Mouse (Mus musculus): ENCODE measurements around the gene Armc2. TPM values are rescaled to one million over a fixed set of nuclear protein-coding genes. Genes with fewer than 3 reads are reported as not detected.

Gene Armc2
- total RNA-seq, 1 experiment = 1.0 TPM

- Histone ChIP-seq H3K36me3 (ENCODE audit: control insufficient read depth, insufficient read depth, low read length, poor library complexity, severe bottlenecking) (no peaks in the 10 kb centered on the region), H3K27ac (ENCODE audit: insufficient read depth, low read depth, low read length, poor library complexity, severe bottlenecking) (no peak overlapping the region), H3K4me3 (ENCODE audit: insufficient read depth in 1 of 2, low read depth in 1 of 2, low read length in 2 of 2, poor library complexity in 1 of 2, severe bottlenecking in 1 of 2) (no peak overlapping the region), H3K4me1 (ENCODE audit: control insufficient read depth in 2 of 2, insufficient read depth in 2 of 2, low read length in 2 of 2, poor library complexity in 1 of 2) (0 out of 4 replicates have a peak, but pooled peaks cover 0 to 2% of the 10 kb centered on the region in 2 experiments), H3K9me3 (ENCODE audit: control insufficient read depth, insufficient read depth, low read depth, low read length) (no peaks in the 10 kb centered on the region), H3K9ac (ENCODE audit: insufficient read depth, low read depth, low read length, poor library complexity, severe bottlenecking) (no peak overlapping the region)
- TF ChIP-seq CHD2 (IDR thresholded peaks at IDR 0.05; ENCODE audit: low read depth, low read length) = no peak
- no peak for TF ChIP-seq HCFC1 (IDR thresholded peaks at IDR 0.05; ENCODE audit: borderline replicate concordance, insufficient read depth, low read length)
- no peak for TF ChIP-seq MAFK (IDR thresholded peaks at IDR 0.05; ENCODE audit: insufficient read depth, low read depth, low read length)
- no peak for TF ChIP-seq ZNF384 (IDR thresholded peaks at IDR 0.05; ENCODE audit: low read depth, low read length)
- TF ChIP-seq ZC3H11A (IDR thresholded peaks at IDR 0.05; ENCODE audit: borderline replicate concordance, low read depth, low read length) = no peak
- in situ Hi-C loops (cut with MboI; ENCODE audit: low sequenced_read_pairs in 2 of 2, unreplicated experiment in 2 of 2) = loop anchor here in 1 of 2 experiments (10.0 kb wide), 1 partner anchor 309 kb away; no protein-coding TSS in a partner anchor
- peak; percentile 47 for DNase-seq (ENCODE audit: low read depth, low spot score)
Observed at GRCm38 (mm10) chr10:41986126-41986525, 32.1 kb downstream of the Armc2 start.

GRCm38 (mm10) chr10:41984221-41984620 is 34.0 kb downstream of the Armc2 start:
- Histone ChIP-seq H3K4me3 (ENCODE audit: insufficient read depth in 1 of 2, low read depth in 1 of 2, low read length in 2 of 2, poor library complexity in 1 of 2, severe bottlenecking in 1 of 2) (no peak overlapping the region), H3K36me3 (ENCODE audit: control insufficient read depth, insufficient read depth, low read length, poor library complexity, severe bottlenecking) (no peaks in the 10 kb centered on the region), H3K9ac (ENCODE audit: insufficient read depth, low read depth, low read length, poor library complexity, severe bottlenecking) (no peak overlapping the region), H3K9me3 (ENCODE audit: control insufficient read depth, insufficient read depth, low read depth, low read length) (no peaks in the 10 kb centered on the region), H3K27ac (ENCODE audit: insufficient read depth, low read depth, low read length, poor library complexity, severe bottlenecking) (no peak overlapping the region), H3K4me1 (ENCODE audit: control insufficient read depth in 2 of 2, insufficient read depth in 2 of 2, low read length in 2 of 2, poor library complexity in 1 of 2) (no peaks in the 10 kb centered on the region)
- no peak for DNase-seq (ENCODE audit: low read depth, low spot score)
- TF ChIP-seq ZC3H11A (IDR thresholded peaks at IDR 0.05; ENCODE audit: borderline replicate concordance, low read depth, low read length) = no peak
- no peak for TF ChIP-seq ZNF384 (IDR thresholded peaks at IDR 0.05; ENCODE audit: low read depth, low read length)
- TF ChIP-seq HCFC1 (IDR thresholded peaks at IDR 0.05; ENCODE audit: borderline replicate concordance, insufficient read depth, low read length) = no peak
- no peak for TF ChIP-seq CHD2 (IDR thresholded peaks at IDR 0.05; ENCODE audit: low read depth, low read length)
- TF ChIP-seq MAFK (IDR thresholded peaks at IDR 0.05; ENCODE audit: insufficient read depth, low read depth, low read length) = no peak
- in situ Hi-C loops (cut with MboI; ENCODE audit: low sequenced_read_pairs in 2 of 2, unreplicated experiment in 2 of 2) = loop anchor here (5.0 to 10.0 kb wide), 2 partner anchors 311 to 313 kb away; no protein-coding TSS in a partner anchor

GRCm38 (mm10) chr10:41982821-41983220 is 35.4 kb downstream of the Armc2 start:
- Histone ChIP-seq H3K27ac (ENCODE audit: insufficient read depth, low read depth, low read length, poor library complexity, severe bottlenecking) (no peak overlapping the region), H3K4me1 (ENCODE audit: control insufficient read depth in 2 of 2, insufficient read depth in 2 of 2, low read length in 2 of 2, poor library complexity in 1 of 2) (no peaks in the 10 kb centered on the region), H3K4me3 (ENCODE audit: insufficient read depth in 1 of 2, low read depth in 1 of 2, low read length in 2 of 2, poor library complexity in 1 of 2, severe bottlenecking in 1 of 2) (no peak overlapping the region), H3K9ac (ENCODE audit: insufficient read depth, low read depth, low read length, poor library complexity, severe bottlenecking) (no peak overlapping the region), H3K9me3 (ENCODE audit: control insufficient read depth, insufficient read depth, low read depth, low read length) (no peaks in the 10 kb centered on the region), H3K36me3 (ENCODE audit: control insufficient read depth, insufficient read depth, low read length, poor library complexity, severe bottlenecking) (no peaks in the 10 kb centered on the region)
- no peak for TF ChIP-seq ZNF384 (IDR thresholded peaks at IDR 0.05; ENCODE audit: low read depth, low read length)
- no peak for TF ChIP-seq HCFC1 (IDR thresholded peaks at IDR 0.05; ENCODE audit: borderline replicate concordance, insufficient read depth, low read length)
- no peak for TF ChIP-seq CHD2 (IDR thresholded peaks at IDR 0.05; ENCODE audit: low read depth, low read length)
- TF ChIP-seq ZC3H11A (IDR thresholded peaks at IDR 0.05; ENCODE audit: borderline replicate concordance, low read depth, low read length) = no peak
- TF ChIP-seq MAFK (IDR thresholded peaks at IDR 0.05; ENCODE audit: insufficient read depth, low read depth, low read length) = no peak
- in situ Hi-C loops (cut with MboI; ENCODE audit: low sequenced_read_pairs in 2 of 2, unreplicated experiment in 2 of 2) = loop anchor here (5.0 to 10.0 kb wide), 2 partner anchors 312 to 314 kb away; no protein-coding TSS in a partner anchor
- DNase-seq (ENCODE audit: low read depth, low spot score) = no peak

GRCm38 (mm10) chr10:41980772-41981383 is 37.4 kb downstream of the Armc2 start:
- TF ChIP-seq ZC3H11A (IDR thresholded peaks at IDR 0.05; ENCODE audit: borderline replicate concordance, low read depth, low read length) (peak; percentile 98), HCFC1 (IDR thresholded peaks at IDR 0.05; ENCODE audit: borderline replicate concordance, insufficient read depth, low read length) (no peak)
- Histone ChIP-seq H3K9ac (ENCODE audit: insufficient read depth, low read depth, low read length, poor library complexity, severe bottlenecking) (no peak overlapping the region), H3K4me1 (ENCODE audit: control insufficient read depth in 2 of 2, insufficient read depth in 2 of 2, low read length in 2 of 2, poor library complexity in 1 of 2) (no peaks in the 10 kb centered on the region), H3K4me3 (ENCODE audit: insufficient read depth in 1 of 2, low read depth in 1 of 2, low read length in 2 of 2, poor library complexity in 1 of 2, severe bottlenecking in 1 of 2) (no peak overlapping the region), H3K36me3 (ENCODE audit: control insufficient read depth, insufficient read depth, low read length, poor library complexity, severe bottlenecking) (no peaks in the 10 kb centered on the region), H3K27ac (ENCODE audit: insufficient read depth, low read depth, low read length, poor library complexity, severe bottlenecking) (no peak overlapping the region), H3K9me3 (ENCODE audit: control insufficient read depth, insufficient read depth, low read depth, low read length) (no peaks in the 10 kb centered on the region)
- peak; percentile 63 for DNase-seq (ENCODE audit: low read depth, low spot score)
- in situ Hi-C loops (cut with MboI; ENCODE audit: low sequenced_read_pairs in 2 of 2, unreplicated experiment in 2 of 2) = loop anchor here (5.0 to 10.0 kb wide), 2 partner anchors 314 to 316 kb away; no protein-coding TSS in a partner anchor
